ENCODE assay signal across 8 mouse cellular contexts in the genomic region with DNA sequence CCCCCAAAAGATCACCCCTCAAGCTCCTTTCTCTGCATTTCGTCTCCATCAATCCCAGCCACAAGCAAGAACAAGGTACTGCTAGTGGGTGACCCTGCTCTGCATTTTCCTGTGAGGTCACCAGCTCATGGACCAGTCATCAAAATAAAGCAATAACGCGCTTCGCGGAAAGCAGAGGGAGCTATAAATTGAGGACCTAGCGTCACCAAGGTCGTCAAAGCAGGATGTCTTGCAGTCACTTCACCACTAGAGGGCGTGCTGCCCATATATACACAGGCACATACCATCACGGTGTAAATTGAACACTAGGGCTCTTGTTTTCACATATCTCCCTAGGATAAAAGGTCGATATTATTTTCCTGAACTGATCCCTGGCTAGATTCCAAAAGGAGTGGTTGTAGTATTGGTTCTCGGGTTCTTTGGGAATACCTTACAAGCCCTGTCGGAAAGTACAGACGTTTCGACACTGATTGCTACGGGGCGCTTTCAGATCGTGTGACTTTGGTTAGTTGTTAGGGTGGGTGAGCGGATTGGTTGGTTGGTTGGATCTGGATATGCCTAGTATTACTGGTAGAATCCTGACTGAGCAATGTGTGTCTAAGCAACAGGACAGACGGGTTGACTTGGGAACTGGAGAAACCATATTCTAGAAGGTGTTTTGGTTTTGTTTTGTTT.
DNase-seq lines count a peak whose midpoint lies in the region; ATAC-seq and TF ChIP-seq lines count a peak whose summit lies in the region.

No protein-coding gene starts in this region.

- H3K79me2 ChIP-seq in liver, adult 2 months (ENCODE audit: control insufficient read depth, insufficient read depth, low read length): no peaks in the 10 kb centered on the region

- no peaks in the 10 kb centered on the region for H3K4me1 ChIP-seq in embryonic facial prominence, embryonic 14.5 days (ENCODE audit: control insufficient read depth, insufficient read depth, low read length)
- 0 out of 2 replicates have a peak, but pooled peaks cover 6% of the 10 kb centered on the region for H3K4me1 ChIP-seq in heart, embryonic 13.5 days
- H3K4me1 ChIP-seq in kidney, embryonic 16.5 days (ENCODE audit: insufficient read depth, low read length): no peaks in the 10 kb centered on the region
- peaks cover 2% of the 10 kb centered on the region; the same call in 1 of the 2 replicates for H3K4me1 ChIP-seq in liver, adult 2 months (ENCODE audit: control insufficient read depth, insufficient read depth, low read length)
- no peaks in the 10 kb centered on the region for H3K4me1 ChIP-seq in stomach, embryonic 15.5 days

- no peak overlapping the region for H3K27ac ChIP-seq in embryonic facial prominence, embryonic 14.5 days (replicated peaks; ENCODE audit: low read depth, low read length)
- H3K27ac ChIP-seq in heart, embryonic 13.5 days (replicated peaks): no peak overlapping the region
- no peak overlapping the region for H3K27ac ChIP-seq in kidney, embryonic 16.5 days (ENCODE audit: low read length)
- no peak overlapping the region for H3K27ac ChIP-seq in liver, adult 2 months (replicated peaks; ENCODE audit: insufficient read depth, low read depth, low read length)
- no peak overlapping the region for H3K27ac ChIP-seq in stomach, embryonic 15.5 days

- H3K9me3 ChIP-seq in embryonic facial prominence, embryonic 14.5 days (ENCODE audit: control insufficient read depth, low read length): no peaks in the 10 kb centered on the region
- H3K9me3 ChIP-seq in heart, embryonic 13.5 days: no peaks in the 10 kb centered on the region
- H3K9me3 ChIP-seq in kidney, embryonic 16.5 days (ENCODE audit: low read length): no peaks in the 10 kb centered on the region
- no peaks in the 10 kb centered on the region for H3K9me3 ChIP-seq in stomach, embryonic 15.5 days

- WGBS in embryonic facial prominence, embryonic 14.5 days: 43% methylated on average over 19 of the region's 19 CpGs
- 44% methylated on average over 19 of the region's 19 CpGs for WGBS in heart, embryonic 13.5 days
- WGBS in kidney, embryonic 16.5 days: 42% methylated on average over 19 of the region's 19 CpGs
- 39% methylated on average over 19 of the region's 19 CpGs for WGBS in liver, adult 2 months
- 49% methylated on average over 19 of the region's 19 CpGs for WGBS in stomach, embryonic 15.5 days

- no peak for TF ChIP-seq POLR2A in liver, adult 2 months (IDR thresholded peaks at IDR 0.05; ENCODE audit: extremely low read depth, insufficient read depth, low read length)

- DNase-seq in CD4-positive, CD25-positive, alpha-beta regulatory T cell, adult 2 months (ENCODE audit: low read depth, low spot score): peak; percentile 88
- DNase-seq in adrenal gland, postnatal 4 days (ENCODE audit: low spot score in 2 of 2): peak; percentile 35 to 59
- DNase-seq in embryonic facial prominence, embryonic 14.5 days (ENCODE audit: low spot score): peak; percentile 81
- peak; percentile 72 for DNase-seq in liver, adult 2 months (ENCODE audit: extremely low read depth, low read depth, low spot score)

- H3K4me3 ChIP-seq in embryonic facial prominence, embryonic 14.5 days (ENCODE audit: low read depth, low read length): no peak overlapping the region
- H3K4me3 ChIP-seq in heart, embryonic 13.5 days: peak overlapping the region; percentile 31; the same call in 1 of the 2 replicates
- no peak overlapping the region for H3K4me3 ChIP-seq in kidney, embryonic 16.5 days (ENCODE audit: low read length)
- no peak overlapping the region; the same call in 1 of the 2 replicates for H3K4me3 ChIP-seq in liver, adult 2 months (ENCODE audit: insufficient read depth, low read depth, low read length)
- H3K4me3 ChIP-seq in stomach, embryonic 15.5 days (replicated peaks): no peak overlapping the region

- H3K36me3 ChIP-seq in embryonic facial prominence, embryonic 14.5 days (ENCODE audit: control insufficient read depth, insufficient read depth, low read length): peaks cover 8% of the 10 kb centered on the region; the same call in 1 of the 2 replicates
- peaks cover 5% of the 10 kb centered on the region; the same call in 1 of the 2 replicates for H3K36me3 ChIP-seq in heart, embryonic 13.5 days
- 0 out of 2 replicates have a peak, but pooled peaks cover 5% of the 10 kb centered on the region for H3K36me3 ChIP-seq in kidney, embryonic 16.5 days (ENCODE audit: insufficient read depth, low read length)
- no peaks in the 10 kb centered on the region for H3K36me3 ChIP-seq in liver, adult 2 months (ENCODE audit: control insufficient read depth, insufficient read depth, low read length)
- peaks cover 4% of the 10 kb centered on the region; the same call in 1 of the 2 replicates for H3K36me3 ChIP-seq in stomach, embryonic 15.5 days

- H3K4me2 ChIP-seq in embryonic facial prominence, embryonic 14.5 days (ENCODE audit: low read depth, low read length): peak overlapping the region; percentile 21; the same call in 1 of the 2 replicates
- H3K4me2 ChIP-seq in heart, embryonic 13.5 days: peak overlapping the region; percentile 54
- H3K4me2 ChIP-seq in kidney, embryonic 16.5 days (replicated peaks; ENCODE audit: low read depth, low read length): no peak overlapping the region
- 0 out of 2 replicates have a peak overlapping the region, but pooled peaks have one; percentile 26 for H3K4me2 ChIP-seq in stomach, embryonic 15.5 days

- peak; percentile 71; the same call in 1 of the 2 replicates for TF ChIP-seq CTCF in liver, adult 2 months (IDR thresholded peaks at IDR 0.05; ENCODE audit: low read depth, low read length)

- no peak overlapping the region for H3K9ac ChIP-seq in embryonic facial prominence, embryonic 14.5 days (ENCODE audit: low read depth, low read length)
- peak overlapping the region; percentile 44; the same call in 1 of the 2 replicates for H3K9ac ChIP-seq in heart, embryonic 13.5 days
- no peak overlapping the region for H3K9ac ChIP-seq in kidney, embryonic 16.5 days (replicated peaks; ENCODE audit: low read length)
- no peak overlapping the region for H3K9ac ChIP-seq in liver, adult 2 months (ENCODE audit: low read depth, low read length)
- no peak overlapping the region for H3K9ac ChIP-seq in stomach, embryonic 15.5 days

- peak; percentile 77 for ATAC-seq in embryonic facial prominence, embryonic 14.5 days (ENCODE audit: low read depth)
- no peak for ATAC-seq in heart, embryonic 13.5 days (ENCODE audit: extremely low read depth, insufficient number of reproducible peaks, low FRiP score, low TSS enrichment)
- peak; percentile 62; the same call in 1 of the 2 replicates for ATAC-seq in kidney, embryonic 16.5 days (ENCODE audit: low FRiP score, low TSS enrichment)
- ATAC-seq in monocyte, adult 5-6 weeks (replicated peaks; ENCODE audit: insufficient number of reproducible peaks, low FRiP score, low TSS enrichment, poor library complexity, severe bottlenecking): peak; percentile 75
- ATAC-seq in stomach, embryonic 15.5 days (ENCODE audit: insufficient read depth, low FRiP score, low read depth): peak; percentile 76

- no peaks in the 10 kb centered on the region for H3K27me3 ChIP-seq in embryonic facial prominence, embryonic 14.5 days (replicated peaks; ENCODE audit: control insufficient read depth, insufficient read depth, low read length)
- no peaks in the 10 kb centered on the region for H3K27me3 ChIP-seq in heart, embryonic 13.5 days (replicated peaks)
- no peaks in the 10 kb centered on the region for H3K27me3 ChIP-seq in kidney, embryonic 16.5 days (ENCODE audit: insufficient read depth, low read length)
- no peaks in the 10 kb centered on the region for H3K27me3 ChIP-seq in liver, adult 2 months (ENCODE audit: control insufficient read depth, insufficient read depth, low read length)
- no peaks in the 10 kb centered on the region for H3K27me3 ChIP-seq in stomach, embryonic 15.5 days (replicated peaks)
